Comparison of ENCODE assay signal across 30 mouse cellular contexts in the genomic region with DNA sequence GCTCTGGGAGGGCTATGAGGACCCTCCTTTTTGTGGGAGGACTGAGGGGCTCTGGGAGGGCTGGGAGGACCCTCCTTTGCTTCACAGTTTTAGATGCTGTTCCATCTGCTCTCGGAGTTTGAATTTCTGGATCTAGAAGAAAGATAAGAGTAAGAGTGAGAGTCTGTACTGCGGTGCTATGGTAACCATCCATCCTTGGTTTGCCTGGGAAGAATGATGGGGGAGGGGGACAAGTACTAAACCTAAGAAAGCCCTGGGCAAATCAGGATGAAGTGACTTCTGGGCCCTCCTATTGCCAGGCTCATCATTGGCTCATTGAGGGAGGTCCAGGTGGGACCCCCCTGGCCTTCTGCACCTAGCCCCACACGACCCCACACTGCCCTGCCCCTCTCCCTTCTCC. TPM values are rescaled to one million over a fixed set of nuclear protein-coding genes. Genes with fewer than 3 reads are reported as not detected.
DNase-seq lines count a peak whose midpoint lies in the region; ATAC-seq and TF ChIP-seq lines count a peak whose summit lies in the region.
"Had no signal": no experiment of that assay in that cellular context is flagged by ENCODE, and none has a peak within 500 bp of the region (broad histone marks: within the 10 kb centered on the region; RNA-seq: fewer than 3 reads in every experiment).

No protein-coding gene starts in this region.

- no peak for TF ChIP-seq CTCF in brain, embryonic 14.5 days (IDR thresholded peaks at IDR 0.05; ENCODE audit: borderline replicate concordance, extremely low read depth, insufficient read depth, insufficient read length)

- H3K4me3 ChIP-seq in hindbrain, embryonic 10.5 days: no peak overlapping the region
- H3K4me3 ChIP-seq in hindbrain, embryonic 14.5 days (replicated peaks; ENCODE audit: low read length): no peak overlapping the region
- H3K4me3 ChIP-seq in liver, embryonic 11.5 days (ENCODE audit: low read depth, low read length): no peak overlapping the region
- H3K4me3 ChIP-seq: intestine, embryonic 15.5 days; limb, embryonic 12.5 days; lung, embryonic 15.5 days had no signal

- H3K36me3 ChIP-seq in hindbrain, embryonic 10.5 days: peaks cover 20% of the 10 kb centered on the region; the same call in 1 of the 2 replicates
- H3K36me3 ChIP-seq in hindbrain, embryonic 14.5 days (replicated peaks; ENCODE audit: control insufficient read depth, insufficient read depth): no peaks in the 10 kb centered on the region
- no peaks in the 10 kb centered on the region for H3K36me3 ChIP-seq in liver, embryonic 11.5 days (ENCODE audit: control insufficient read depth, insufficient read depth, low read length)
- H3K36me3 ChIP-seq: intestine, embryonic 15.5 days; lung, embryonic 15.5 days had no signal

- no peak for TF ChIP-seq POLR2A in brain, embryonic 14.5 days (IDR thresholded peaks at IDR 0.05; ENCODE audit: borderline replicate concordance, extremely low read depth, insufficient read depth, insufficient read length, poor library complexity, severe bottlenecking)

- ATAC-seq in hindbrain, embryonic 14.5 days (ENCODE audit: low FRiP score): no peak
- ATAC-seq in liver, embryonic 11.5 days (replicated peaks; ENCODE audit: low FRiP score): no peak
- ATAC-seq: activated CD4-positive, CD25-positive, alpha-beta regulatory T cell, adult 4 months; hindbrain, postnatal 0 days; intestine, embryonic 15.5 days had no signal

- no peak overlapping the region for H3K4me2 ChIP-seq in hindbrain, embryonic 14.5 days (replicated peaks)
- H3K4me2 ChIP-seq in liver, embryonic 11.5 days: no peak overlapping the region
- H3K4me2 ChIP-seq: intestine, embryonic 15.5 days; limb, embryonic 12.5 days; lung, embryonic 15.5 days; midbrain, embryonic 11.5 days had no signal

- intact Hi-C loops in left cerebral cortex, postnatal 14 days (cut with DNase I): no loop called here
- intact Hi-C loops in left cerebral cortex, postnatal 4 days (cut with DNase I): no loop called here

- peak overlapping the region; percentile 72 for H3K27ac ChIP-seq in hindbrain, embryonic 10.5 days
- no peak overlapping the region for H3K27ac ChIP-seq in hindbrain, embryonic 14.5 days
- no peak overlapping the region for H3K27ac ChIP-seq in liver, embryonic 11.5 days (ENCODE audit: low read depth, low read length)
- H3K27ac ChIP-seq: hindbrain, postnatal 0 days; intestine, embryonic 15.5 days; limb, embryonic 12.5 days; lung, embryonic 15.5 days had no signal

- peaks cover 16% of the 10 kb centered on the region for H3K4me1 ChIP-seq in hindbrain, embryonic 10.5 days (replicated peaks)
- no peaks in the 10 kb centered on the region for H3K4me1 ChIP-seq in hindbrain, embryonic 14.5 days (replicated peaks; ENCODE audit: control insufficient read depth, insufficient read depth, low read length)
- H3K4me1 ChIP-seq in liver, embryonic 11.5 days (replicated peaks; ENCODE audit: control insufficient read depth, insufficient read depth, low read length): no peaks in the 10 kb centered on the region
- H3K4me1 ChIP-seq: limb, embryonic 12.5 days; lung, embryonic 15.5 days had no signal

- no peaks in the 10 kb centered on the region for H3K9me3 ChIP-seq in hindbrain, embryonic 10.5 days
- H3K9me3 ChIP-seq in hindbrain, embryonic 14.5 days (ENCODE audit: control insufficient read depth, low read length): no peaks in the 10 kb centered on the region
- no peaks in the 10 kb centered on the region for H3K9me3 ChIP-seq in liver, embryonic 11.5 days (ENCODE audit: control insufficient read depth, low read length)
- H3K9me3 ChIP-seq: intestine, embryonic 15.5 days; limb, embryonic 12.5 days; lung, embryonic 15.5 days had no signal

- DNase-seq in hindbrain, embryonic 10.5 days (ENCODE audit: low spot score): no peak
- DNase-seq in hindbrain, embryonic 14.5 days (ENCODE audit: low spot score): no peak
- peak; percentile 51 to 80 for DNase-seq in left cerebral cortex, postnatal 14 days (ENCODE audit: low spot score in 2 of 2)
- DNase-seq in left cerebral cortex, postnatal 4 days: no peak
- peak; percentile 58 for DNase-seq in brain, adult 2 months (ENCODE audit: low read depth, low spot score)
- peak; percentile 18 for DNase-seq in brain, embryonic 14.5 days (ENCODE audit: low read depth)
- no peak for DNase-seq in liver, embryonic 11.5 days (ENCODE audit: low spot score)
- DNase-seq: adrenal gland, adult 2 months; adrenal gland, postnatal 36 days; B cell, adult 2 months; cerebellum, adult 9-10 months; cerebellum, postnatal 36 days; gastrocnemius, postnatal 10 days; heart, postnatal 14 days; kidney, postnatal 4 days; right cerebral cortex, postnatal 14 days; thymus, adult 18-20 months; thymus, postnatal 25 days had no signal

- 78% methylated on average over 3 of the region's 3 CpGs for WGBS in hindbrain, embryonic 10.5 days
- whole genome bisulfite sequencing in hindbrain, embryonic 14.5 days: 75% methylated on average over 3 of the region's 3 CpGs
- WGBS in liver, embryonic 11.5 days: 71% methylated on average over 3 of the region's 3 CpGs

- H3K27me3 ChIP-seq in hindbrain, embryonic 10.5 days (ENCODE audit: insufficient read depth, poor library complexity, severe bottlenecking): peaks cover 5% of the 10 kb centered on the region
- 0 out of 2 replicates have a peak, but pooled peaks cover 3% of the 10 kb centered on the region for H3K27me3 ChIP-seq in hindbrain, embryonic 14.5 days (ENCODE audit: control insufficient read depth, insufficient read depth, low read length)
- H3K27me3 ChIP-seq in liver, embryonic 11.5 days (replicated peaks; ENCODE audit: control insufficient read depth, insufficient read depth, low read length): no peaks in the 10 kb centered on the region
- H3K27me3 ChIP-seq: CH12.LX; intestine, embryonic 15.5 days; limb, embryonic 12.5 days; lung, embryonic 15.5 days had no signal

- H3K9ac ChIP-seq in hindbrain, embryonic 14.5 days: no peak overlapping the region
- H3K9ac ChIP-seq in liver, embryonic 11.5 days (ENCODE audit: low read depth, low read length): no peak overlapping the region
- H3K9ac ChIP-seq: intestine, embryonic 15.5 days; limb, embryonic 12.5 days; lung, embryonic 15.5 days had no signal

RNA-seq across cellular contexts. Expression of gene Chad, which starts 6.6 kb away (rescaled TPM):
- 0.19 and 0.29 TPM in 2 replicates for polyA plus RNA-seq in hindbrain, embryonic 10.5 days (2016; fragmentation: Nextera tagmentation; extraction: Ambion mirVana)
- polyA plus RNA-seq in hindbrain, embryonic 14.5 days (2014; fragmentation: Nextera tagmentation; extraction: Ambion mirVana): 0.15 and 0.37 TPM in 2 replicates
- under 1 TPM in 1 of 2 experiments, not detected in 1; 0.38 TPM for total RNA-seq in left cerebral cortex, postnatal 14 days (2021)
- under 1 TPM in 1 of 2 experiments, not detected in 1; 0.22 TPM for total RNA-seq in left cerebral cortex, postnatal 4 days (2021)
- polyA plus RNA-seq in brain, embryonic 14.5 days (2012; rRNA removed): 0.06 and 0.44 TPM in 2 replicates
- polyA plus RNA-seq in liver, embryonic 11.5 days (2014; fragmentation: Nextera tagmentation; extraction: Ambion mirVana): 0.16 and 0.25 TPM in 2 replicates
- total RNA-seq: adrenal gland, adult 2 months; adrenal gland, postnatal 36 days; ES-E14; liver, adult 2 months; megakaryocyte progenitor cell, adult 5-6 weeks; monocyte, adult 5-6 weeks had no signal
- polyA plus RNA-seq: liver, adult 2 months had no signal

RNA-seq across cellular contexts. Expression of gene Rsad1, which starts 9.2 kb away (rescaled TPM):
- 3.6 and 4.3 TPM in 2 replicates for polyA plus RNA-seq in hindbrain, embryonic 10.5 days (2016; fragmentation: Nextera tagmentation; extraction: Ambion mirVana)
- polyA plus RNA-seq in hindbrain, embryonic 14.5 days (2014; fragmentation: Nextera tagmentation; extraction: Ambion mirVana): 6.5 and 7.5 TPM in 2 replicates
- total RNA-seq in left cerebral cortex, postnatal 14 days (2021): 10 to 100 TPM; 16.1 to 16.8 TPM
- 10 to 100 TPM; 17.3 to 19.5 TPM for total RNA-seq in left cerebral cortex, postnatal 4 days (2021)
- polyA plus RNA-seq in brain, embryonic 14.5 days (2012; rRNA removed): 8.7 and 9.0 TPM in 2 replicates
- polyA plus RNA-seq in liver, embryonic 11.5 days (2014; fragmentation: Nextera tagmentation; extraction: Ambion mirVana): 3.9 and 4.1 TPM in 2 replicates

RNA-seq across cellular contexts. Expression of gene Mycbpap, which starts 36.7 kb away (rescaled TPM):
- polyA plus RNA-seq in hindbrain, embryonic 10.5 days (2016; fragmentation: Nextera tagmentation; extraction: Ambion mirVana): 3.9 and 4.6 TPM in 2 replicates
- polyA plus RNA-seq in hindbrain, embryonic 14.5 days (2014; fragmentation: Nextera tagmentation; extraction: Ambion mirVana): 3.3 and 5.1 TPM in 2 replicates
- total RNA-seq in left cerebral cortex, postnatal 14 days (2021): 1 to 10 TPM; 3.2 to 3.8 TPM
- total RNA-seq in left cerebral cortex, postnatal 4 days (2021): 1 to 10 TPM in 1 of 2 experiments, under 1 TPM in 1; 0.82 to 2.2 TPM
- 2.5 and 3.0 TPM in 2 replicates for polyA plus RNA-seq in brain, embryonic 14.5 days (2012; rRNA removed)
- polyA plus RNA-seq in liver, embryonic 11.5 days (2014; fragmentation: Nextera tagmentation; extraction: Ambion mirVana): 0.84 and 1.1 TPM in 2 replicates
- total RNA-seq: gastrocnemius, postnatal 10 days; monocyte, adult 5-6 weeks had no signal
- polyA plus RNA-seq: activated CD4-positive, CD25-positive, alpha-beta regulatory T cell, adult 4 months; liver, embryonic 16.5 days had no signal

RNA-seq across cellular contexts. Expression of gene Acsf2, which starts 43.4 kb away (rescaled TPM):
- 3.7 and 4.5 TPM in 2 replicates for polyA plus RNA-seq in hindbrain, embryonic 10.5 days (2016; fragmentation: Nextera tagmentation; extraction: Ambion mirVana)
- polyA plus RNA-seq in hindbrain, embryonic 14.5 days (2014; fragmentation: Nextera tagmentation; extraction: Ambion mirVana): 2.1 and 2.5 TPM in 2 replicates
- total RNA-seq in left cerebral cortex, postnatal 14 days (2021): 10 to 100 TPM; 16.9 to 17.2 TPM
- 10 to 100 TPM in 1 of 2 experiments, 1 to 10 TPM in 1; 9.1 to 10.3 TPM for total RNA-seq in left cerebral cortex, postnatal 4 days (2021)
- 7.2 and 9.7 TPM in 2 replicates for polyA plus RNA-seq in brain, embryonic 14.5 days (2012; rRNA removed)
- polyA plus RNA-seq in liver, embryonic 11.5 days (2014; fragmentation: Nextera tagmentation; extraction: Ambion mirVana): 2.6 and 3.1 TPM in 2 replicates

RNA-seq across cellular contexts. Expression of gene Epn3, which starts 58.5 kb away (rescaled TPM):
- polyA plus RNA-seq in hindbrain, embryonic 10.5 days (2016; fragmentation: Nextera tagmentation; extraction: Ambion mirVana): 1.7 and 1.9 TPM in 2 replicates
- polyA plus RNA-seq in hindbrain, embryonic 14.5 days (2014; fragmentation: Nextera tagmentation; extraction: Ambion mirVana): 1.6 and 2.0 TPM in 2 replicates
- 1 to 10 TPM in 1 of 2 experiments, under 1 TPM in 1; 0.95 to 1.3 TPM for total RNA-seq in left cerebral cortex, postnatal 14 days (2021)
- total RNA-seq in left cerebral cortex, postnatal 4 days (2021): 1 to 10 TPM; 1.3 to 1.5 TPM
- polyA plus RNA-seq in brain, embryonic 14.5 days (2012; rRNA removed): 0.50 and 1.5 TPM in 2 replicates
- 0.84 and 0.91 TPM in 2 replicates for polyA plus RNA-seq in liver, embryonic 11.5 days (2014; fragmentation: Nextera tagmentation; extraction: Ambion mirVana)
- total RNA-seq: liver, adult 2 months; megakaryocyte progenitor cell, adult 5-6 weeks; monocyte, adult 5-6 weeks had no signal
- polyA plus RNA-seq: activated CD4-positive, CD25-positive, alpha-beta regulatory T cell, adult 4 months had no signal

Comparison
In these comparisons a context has a peak if more than half of its experiments do, and no peak if none do; other contexts are left out.
1. DNase-seq: peak in left cerebral cortex, postnatal 14 days (2 of 2), brain, adult 2 months (single experiment) and brain, embryonic 14.5 days (single experiment); none in hindbrain, embryonic 10.5 days (single experiment), hindbrain, embryonic 14.5 days (single experiment), left cerebral cortex, postnatal 4 days (single experiment) and liver, embryonic 11.5 days (single experiment).